Mouse (Mus musculus) gastrocnemius, postnatal 36 days (tissue): ENCODE results near the gene Gm12886. TPM values are rescaled to one million over a fixed set of nuclear protein-coding genes. Genes with fewer than 3 reads are reported as not detected.

Experiments
- DNase-seq, 2 experiments: peaks; one replicate each; pipeline ENCODE4 v3.0.0; 2022
- intact Hi-C: fragments of 180-260 bp; cut with DNase I; formaldehyde crosslinking; loops from one replicate; pipeline ENCODE4 v1.15.1; 2025
- long read RNA-seq, 2 experiments: library from polyadenylated mRNA; stranded (forward); transcript quantifications; one replicate each; pipeline ENCODE4 v2.0.0; 2021
- total RNA-seq, 2 experiments: library from RNA; stranded (reverse); gene quantifications; 2 replicates each; pipeline ENCODE4 v1.2.3; 2021

Gm12886 gene
- not detected for total RNA-seq
- long read RNA-seq, experiment 1, result 0 reads
- long read RNA-seq, experiment 2, result 0 reads

GRCm38 (mm10) chr4:121422999-121423398, at the start of gene Gm12886:
TSS of gene Gm12886 (minus strand) at chr4:121423099.
- intact Hi-C loops, result no loop called here
- no peak for DNase-seq

Other genes starting within 250 kb of the Gm12886 start
- 1 to 10 TPM; 6.8 to 7.6 TPM for gene Rlf, start 208.0 kb downstream of the Gm12886 start, total RNA-seq
- not detected for gene Gm12888, start 98.2 kb downstream of the Gm12886 start, total RNA-seq
- not detected for gene Gm12887, start 199.0 kb upstream of the Gm12886 start, total RNA-seq